Mouse (Mus musculus) midbrain, embryonic 14.5 days (tissue): ENCODE measurements around the gene Phb2. TPM values are rescaled to one million over a fixed set of nuclear protein-coding genes. Genes with fewer than 3 reads are reported as not detected.

Source experiments
- ATAC-seq: fragments of 200-750 bp; cut with Nextera tagmentation; 2 replicates; pipeline ENCODE4 v1.8.0; 2017; ENCODE audit warnings: moderate number of reproducible peaks, moderate library complexity; ENCODE audit not compliant: low FRiP score, low TSS enrichment
- DNase-seq: peaks from one replicate; pipeline ENCODE4 v3.0.0-alpha.2; 2015
- H3K27ac ChIP-seq: fragments of 300-500 bp; sonication (generic); replicated peaks from 2 replicates; pipeline ENCODE4 v1.5.1; 2014; ENCODE audit warnings: mild to moderate bottlenecking, low read depth, low read length, moderate library complexity
- H3K27me3 ChIP-seq: fragments of 300-500 bp; sonication (generic); 2 replicates; pipeline ENCODE4 v1.6.1; 2014; ENCODE audit warnings: low read length, control low read depth, mixed read lengths; ENCODE audit not compliant: control insufficient read depth, insufficient read depth
- H3K36me3 ChIP-seq: fragments of 300-500 bp; sonication (generic); 2 replicates; pipeline ENCODE4 v1.6.1; 2014; ENCODE audit warnings: low read length, control low read depth; ENCODE audit not compliant: control insufficient read depth, insufficient read depth
- H3K4me1 ChIP-seq: fragments of 300-500 bp; sonication (generic); 2 replicates; pipeline ENCODE4 v1.6.1; 2014; ENCODE audit warnings: mild to moderate bottlenecking, antibody characterized with exemption, low read length, control low read depth; ENCODE audit not compliant: control insufficient read depth, insufficient read depth
- H3K4me2 ChIP-seq: fragments of 300-500 bp; sonication (generic); 2 replicates; pipeline ENCODE4 v1.6.1; 2014; ENCODE audit warnings: mild to moderate bottlenecking, low read length, moderate library complexity
- H3K4me3 ChIP-seq: fragments of 300-500 bp; sonication (generic); replicated peaks from 2 replicates; pipeline ENCODE4 v1.5.1; 2014; ENCODE audit warnings: low read depth, low read length
- H3K9ac ChIP-seq: fragments of 300-500 bp; sonication (generic); replicated peaks from 2 replicates; pipeline ENCODE4 v1.6.1; 2014; ENCODE audit warnings: mild to moderate bottlenecking, low read length, moderate library complexity
- H3K9me3 ChIP-seq: fragments of 300-500 bp; sonication (generic); 2 replicates; pipeline ENCODE4 v1.6.1; 2016; ENCODE audit warnings: low read length, control low read depth, mixed read lengths; ENCODE audit not compliant: control insufficient read depth
- WGBS: fragments of 180-500 bp; shearing (Covaris S2); extraction: QIAGEN DNeasy Blood & Tissue Kit; methylation state at CpG from one replicate; pipeline ENCODE4 v1.1.7; 2014; 5-methylcytosine and 5-hydroxymethylcytosine counted together
- polyA plus RNA-seq: library from polyadenylated mRNA; unstranded; fragments of >200 nt; fragmentation: Nextera tagmentation; extraction: Ambion mirVana; gene quantifications from 2 replicates; pipeline ENCODE4 v1.2.1, GENCODE M21; 2014

Gene Phb2
- polyA plus RNA-seq, 1 experiment from 2014 or later = 250 TPM

DNA sequence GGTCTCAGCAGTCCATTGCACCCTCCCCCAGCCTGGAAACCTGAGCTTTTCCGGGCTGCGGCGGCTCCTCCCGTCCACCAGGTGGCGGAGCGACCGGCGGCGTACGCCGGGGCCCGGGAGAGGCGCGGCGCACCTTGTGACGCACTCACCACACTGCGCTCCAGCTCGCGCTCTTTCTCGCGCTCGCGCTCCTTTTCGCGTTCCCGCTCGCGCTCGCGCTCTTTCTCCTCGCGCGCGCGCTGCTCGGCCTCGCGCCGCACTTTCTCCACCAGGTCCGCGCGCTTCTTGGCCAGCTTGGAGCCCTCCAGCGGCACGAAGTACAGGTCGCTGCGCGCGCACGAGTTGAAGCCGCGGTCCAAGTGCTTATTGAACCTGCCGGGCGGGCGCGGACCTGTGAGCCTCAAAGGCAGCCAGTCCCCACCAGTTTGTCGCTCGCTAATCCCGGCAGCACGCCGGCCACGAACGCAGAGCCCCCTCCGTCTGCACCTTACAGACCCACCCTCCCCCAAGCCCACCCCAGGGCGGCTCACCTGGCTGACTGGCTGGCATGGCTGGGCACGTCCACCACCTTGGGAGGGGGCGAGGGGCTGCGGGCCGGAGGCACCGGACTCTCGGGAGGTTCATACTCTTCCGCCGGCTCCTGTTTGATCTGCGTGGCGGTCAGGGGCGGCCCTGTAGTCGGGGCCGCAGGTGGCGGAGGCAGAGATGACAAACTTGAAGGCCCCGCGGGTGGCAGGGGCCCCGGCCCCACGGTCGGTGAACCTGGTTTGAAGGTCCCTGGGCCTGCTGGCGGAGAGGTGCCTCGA lies 33.6 kb downstream of the Phb2 start:
- Histone ChIP-seq H3K9me3 (no peaks in the 10 kb centered on the region), H3K4me3 (peak overlapping the region; percentile 41), H3K4me2 (peak overlapping the region; percentile 93), H3K27ac (peak overlapping the region; percentile 91), H3K9ac (peak overlapping the region; percentile 76), H3K4me1 (peaks cover 19% of the 10 kb centered on the region), H3K27me3 (no peaks in the 10 kb centered on the region), H3K36me3 (peaks cover 66% of the 10 kb centered on the region)
- DNase-seq = peak; percentile 99
- under 1% methylated on average over 85 of the region's 85 CpGs for WGBS
- peak; percentile 86 for ATAC-seq

DNA sequence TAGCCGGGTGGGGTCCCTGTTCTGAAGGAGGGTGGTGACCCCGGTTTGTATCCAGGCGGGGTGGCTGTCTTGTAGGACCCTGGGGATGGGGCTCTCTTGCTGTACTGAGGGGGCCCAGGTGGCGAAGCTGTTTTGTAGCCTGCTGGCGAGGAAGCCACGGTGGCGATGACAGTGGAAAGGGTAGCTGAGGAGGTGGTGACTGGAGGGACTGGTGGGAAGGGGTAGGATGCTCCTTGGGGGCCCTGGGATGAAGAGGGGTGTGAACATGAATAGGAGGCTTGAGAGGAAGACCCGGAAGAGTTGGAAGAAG lies 34.1 kb downstream of the Phb2 start:
- WGBS = 10% methylated on average over 8 of the region's 8 CpGs
- Histone ChIP-seq H3K36me3 (peaks cover 66% of the 10 kb centered on the region), H3K9ac (peak overlapping the region; percentile 76), H3K9me3 (no peaks in the 10 kb centered on the region), H3K27me3 (no peaks in the 10 kb centered on the region), H3K4me2 (peak overlapping the region; percentile 93), H3K27ac (peak overlapping the region; percentile 91), H3K4me3 (peak overlapping the region; percentile 41), H3K4me1 (peaks cover 19% of the 10 kb centered on the region)
- DNase-seq (no peak), ATAC-seq (peak; percentile 5; the same call in 1 of the 2 replicates)

- Histone ChIP-seq H3K4me2 (peak overlapping the region; percentile 93), H3K9ac (peak overlapping the region; percentile 76; the same call in 1 of the 2 replicates), H3K27ac (peak overlapping the region; percentile 91; the same call in 1 of the 2 replicates), H3K27me3 (no peaks in the 10 kb centered on the region), H3K9me3 (no peaks in the 10 kb centered on the region), H3K36me3 (peaks cover 66% of the 10 kb centered on the region), H3K4me3 (peak overlapping the region; percentile 41; the same call in 1 of the 2 replicates), H3K4me1 (peaks cover 14% of the 10 kb centered on the region)
- DNase-seq = no peak
- ATAC-seq = no peak
- 90% methylated on average over 7 of the region's 7 CpGs for WGBS
Measured at GRCm38 (mm10) chr6:124746654-124747632, 34.8 kb downstream of the Phb2 start.

DNA sequence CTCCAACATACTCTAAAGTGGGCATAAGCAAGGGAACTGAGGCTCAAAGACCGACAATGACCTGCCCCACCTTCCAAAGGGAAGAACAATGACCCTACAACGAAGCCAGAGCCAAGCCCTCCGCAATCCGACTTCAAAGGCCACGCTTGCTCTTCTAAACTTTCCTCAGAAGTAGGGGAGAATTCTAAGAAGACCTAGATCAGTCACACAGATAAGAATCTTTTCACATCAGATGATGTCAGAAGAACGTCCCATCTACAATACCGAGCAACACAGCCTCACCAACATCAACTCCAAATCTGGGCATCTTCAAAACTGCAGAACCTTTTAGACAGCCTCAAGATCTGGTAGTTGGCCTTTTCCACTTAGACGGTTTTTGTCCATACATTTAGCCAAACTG lies 38.3 kb downstream of the Phb2 start:
- H3K27me3 ChIP-seq = no peaks in the 10 kb centered on the region
- ATAC-seq (no peak), DNase-seq (no peak)
- H3K27ac ChIP-seq = no peak overlapping the region
- H3K4me3 ChIP-seq = no peak overlapping the region
- H3K9ac ChIP-seq = no peak overlapping the region
- H3K36me3 ChIP-seq = peaks cover 42% of the 10 kb centered on the region
- H3K4me2 ChIP-seq = no peak overlapping the region
- 86% methylated on average over 8 of the region's 8 CpGs for WGBS
- H3K4me1 ChIP-seq = peaks cover 29% of the 10 kb centered on the region
- H3K9me3 ChIP-seq = no peaks in the 10 kb centered on the region

DNA sequence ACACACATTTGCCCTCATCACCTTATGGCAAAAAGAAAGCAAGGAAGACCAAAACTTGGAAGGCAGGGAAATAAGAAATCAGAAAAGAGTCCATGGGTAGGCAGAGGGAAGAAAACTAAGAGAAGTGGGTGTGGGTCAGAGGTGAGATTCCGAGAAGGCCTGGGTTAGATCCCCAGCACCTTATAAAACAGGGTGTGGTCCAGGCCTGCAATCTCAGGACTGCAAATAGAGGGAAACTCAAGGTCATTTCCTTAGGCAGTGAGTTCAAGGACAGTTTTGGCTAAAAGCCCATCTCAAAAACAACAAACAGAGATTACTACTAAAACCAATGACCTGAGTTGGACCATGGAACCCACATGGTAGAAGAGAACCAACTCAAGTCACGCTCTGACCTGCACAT lies 41.7 kb downstream of the Phb2 start:
- H3K4me1 ChIP-seq = peaks cover 39% of the 10 kb centered on the region
- WGBS = 95% methylated on average over 2 of the region's 2 CpGs

GRCm38 (mm10) chr6:124755306-124755705 lies 43.2 kb downstream of the Phb2 start:
- no peaks in the 10 kb centered on the region for H3K27me3 ChIP-seq
- peak overlapping the region; percentile 70 for H3K4me2 ChIP-seq
- H3K9ac ChIP-seq = peak overlapping the region; percentile 93
- no peaks in the 10 kb centered on the region for H3K9me3 ChIP-seq
- peak overlapping the region; percentile 79 for H3K4me3 ChIP-seq
- DNase-seq = no peak
- peaks cover 6% of the 10 kb centered on the region; the same call in 1 of the 2 replicates for H3K36me3 ChIP-seq
- ATAC-seq = no peak
- WGBS = 2% methylated on average over 3 of the region's 3 CpGs
- H3K27ac ChIP-seq = peak overlapping the region; percentile 97
- H3K4me1 ChIP-seq = peaks cover 41% of the 10 kb centered on the region

More for the DNA sequence above, 41.7 kb downstream of the Phb2 start:
- DNase-seq (no peak), ATAC-seq (no peak)
- no peak overlapping the region for H3K27ac ChIP-seq
- no peaks in the 10 kb centered on the region for H3K27me3 ChIP-seq
- peaks cover 18% of the 10 kb centered on the region for H3K36me3 ChIP-seq
- H3K4me3 ChIP-seq = 0 out of 2 replicates have a peak overlapping the region, but pooled peaks have one; percentile 79
- peak overlapping the region; percentile 26; the same call in 1 of the 2 replicates for H3K4me2 ChIP-seq
- H3K9me3 ChIP-seq = no peaks in the 10 kb centered on the region
- no peak overlapping the region for H3K9ac ChIP-seq

DNA sequence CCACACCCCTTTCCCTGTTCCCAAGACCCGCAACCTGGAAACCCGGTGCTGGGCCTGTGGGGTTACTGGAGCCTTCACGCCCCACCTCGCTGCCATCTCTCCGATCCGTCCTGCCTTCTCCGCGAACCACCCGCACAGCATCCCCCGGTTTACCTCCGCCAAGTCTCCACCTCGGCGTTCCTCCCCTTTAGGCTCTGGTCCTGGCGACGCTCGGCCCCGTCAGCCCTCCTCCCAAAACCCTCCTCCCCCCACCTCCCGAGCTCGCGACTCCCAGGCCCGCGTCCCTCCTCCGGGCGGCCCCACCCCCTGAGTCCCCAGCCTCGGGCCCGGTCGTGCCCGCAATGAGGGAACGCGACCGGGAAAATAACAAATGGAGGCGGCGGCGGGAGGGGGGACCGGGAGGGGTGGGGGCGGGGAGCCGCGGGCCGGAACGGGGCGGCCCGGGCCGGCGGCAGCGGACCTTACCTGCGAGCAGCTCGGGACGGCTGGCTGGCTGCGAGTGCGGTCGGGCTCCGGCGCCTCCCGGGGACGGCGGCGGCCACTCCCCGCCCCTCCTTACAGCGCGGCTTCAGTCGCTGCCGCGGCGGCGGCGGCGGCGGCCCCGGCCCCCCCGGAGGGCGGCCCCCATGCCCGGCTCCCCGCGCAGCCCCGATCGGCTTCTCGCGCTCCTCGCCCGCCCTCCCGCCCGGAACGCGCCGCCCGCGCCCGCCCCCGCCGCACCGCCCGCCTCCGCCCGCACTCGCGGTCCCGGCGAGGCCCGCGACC lies 43.9 kb downstream of the Phb2 start, which contains the start of the genes Gm45234 and Atn1:
Gene Gm45234, minus strand, starts transcription at position 191 of the 765 bp plus-strand sequence.
Gene Atn1, minus strand, starts transcription at position 694 of the 765 bp plus-strand sequence.
- Histone ChIP-seq H3K27ac (peak within 1 kb of the TSS; percentile 97), H3K27me3 (no peaks in the 10 kb centered on the region), H3K36me3 (peaks cover 6% of the 10 kb centered on the region; the same call in 1 of the 2 replicates), H3K4me3 (peak within 1 kb of the TSS; percentile 79), H3K9ac (peak within 1 kb of the TSS; percentile 93), H3K4me1 (peaks cover 41% of the 10 kb centered on the region), H3K4me2 (peak within 1 kb of the TSS; percentile 70), H3K9me3 (no peaks in the 10 kb centered on the region)
- DNase-seq = peak; percentile 82
- peak; percentile 66 for ATAC-seq
- 1% methylated on average over 65 of the region's 100 CpGs for WGBS
